Mouse (Mus musculus) liver, embryonic 14.5 days (tissue): Measurements from ENCODE around the gene F11r.
A peak's percentile ranks its signal among the peaks of the same experiment; 100 is the strongest.

Experiments
- CTCF ChIP-seq: IDR thresholded peaks from 2 replicates; pipeline ENCODE4 v1.5.1; 2016; ENCODE audit warnings: antibody characterized with exemption, low read depth, control low read depth
- EP300 ChIP-seq: IDR thresholded peaks from 2 replicates; pipeline ENCODE4 v1.6.1; 2016; ENCODE audit warnings: antibody characterized with exemption, low read depth

GRCm38 (mm10) chr1:171504586-171504985, 67.3 kb downstream of the F11r start:
- TF ChIP-seq EP300 (0 out of 2 replicates have a peak, but pooled peaks have one; percentile 13), CTCF (no peak)
